Mouse (Mus musculus) heart, embryonic 15.5 days (tissue): ENCODE data around the gene Kctd17. TPM values are rescaled to one million over a fixed set of nuclear protein-coding genes. Genes with fewer than 3 reads are reported as not detected.

Experiments used
- ATAC-seq: fragments of 200-750 bp; cut with Nextera tagmentation; replicated peaks from 2 replicates; pipeline ENCODE4 v1.8.0; 2017; ENCODE audit warnings: low read depth, moderate TSS enrichment; ENCODE audit not compliant: insufficient number of reproducible peaks, insufficient read depth, low FRiP score
- H3K27ac ChIP-seq: fragments of 300-500 bp; sonication (generic); 2 replicates; pipeline ENCODE4 v1.5.1; 2015; ENCODE audit warnings: mild to moderate bottlenecking, inconsistent platforms
- H3K27me3 ChIP-seq: fragments of 300-500 bp; sonication (generic); 2 replicates; pipeline ENCODE4 v1.6.1; 2015; ENCODE audit warnings: inconsistent platforms
- H3K36me3 ChIP-seq: fragments of 300-500 bp; sonication (generic); 2 replicates; pipeline ENCODE4 v1.6.1; 2015; ENCODE audit warnings: mild to moderate bottlenecking, inconsistent platforms
- H3K4me1 ChIP-seq: fragments of 300-500 bp; sonication (generic); replicated peaks from 2 replicates; pipeline ENCODE4 v1.6.1; 2015; ENCODE audit warnings: inconsistent platforms
- H3K4me2 ChIP-seq: fragments of 300-500 bp; sonication (generic); 2 replicates; pipeline ENCODE4 v1.6.1; 2015; ENCODE audit warnings: inconsistent platforms, mild to moderate bottlenecking, moderate library complexity
- H3K4me3 ChIP-seq: fragments of 300-500 bp; sonication (generic); 2 replicates; pipeline ENCODE4 v1.5.1; 2015; ENCODE audit warnings: mild to moderate bottlenecking, inconsistent platforms
- H3K9ac ChIP-seq: fragments of 300-500 bp; sonication (generic); 2 replicates; pipeline ENCODE4 v1.6.1; 2015; ENCODE audit warnings: mild to moderate bottlenecking, inconsistent platforms
- H3K9me3 ChIP-seq: fragments of 300-500 bp; sonication (generic); replicated peaks from 2 replicates; pipeline ENCODE4 v1.6.1; 2016; ENCODE audit warnings: inconsistent platforms
- WGBS: fragments of 180-500 bp; shearing (Covaris S2); methylation state at CpG from one replicate; pipeline ENCODE4 v1.1.7; 2015; ENCODE audit warnings: mixed read lengths; 5-methylcytosine and 5-hydroxymethylcytosine counted together
- polyA plus RNA-seq: library from polyadenylated mRNA; unstranded; fragments of >200 nt; fragmentation: Nextera tagmentation; extraction: Ambion mirVana; gene quantifications from 2 replicates; pipeline ENCODE4 v1.2.1, GENCODE M21; 2015

The Kctd17 gene
- polyA plus RNA-seq, 1 experiment from 2014 or later = 19.1 TPM

DNA sequence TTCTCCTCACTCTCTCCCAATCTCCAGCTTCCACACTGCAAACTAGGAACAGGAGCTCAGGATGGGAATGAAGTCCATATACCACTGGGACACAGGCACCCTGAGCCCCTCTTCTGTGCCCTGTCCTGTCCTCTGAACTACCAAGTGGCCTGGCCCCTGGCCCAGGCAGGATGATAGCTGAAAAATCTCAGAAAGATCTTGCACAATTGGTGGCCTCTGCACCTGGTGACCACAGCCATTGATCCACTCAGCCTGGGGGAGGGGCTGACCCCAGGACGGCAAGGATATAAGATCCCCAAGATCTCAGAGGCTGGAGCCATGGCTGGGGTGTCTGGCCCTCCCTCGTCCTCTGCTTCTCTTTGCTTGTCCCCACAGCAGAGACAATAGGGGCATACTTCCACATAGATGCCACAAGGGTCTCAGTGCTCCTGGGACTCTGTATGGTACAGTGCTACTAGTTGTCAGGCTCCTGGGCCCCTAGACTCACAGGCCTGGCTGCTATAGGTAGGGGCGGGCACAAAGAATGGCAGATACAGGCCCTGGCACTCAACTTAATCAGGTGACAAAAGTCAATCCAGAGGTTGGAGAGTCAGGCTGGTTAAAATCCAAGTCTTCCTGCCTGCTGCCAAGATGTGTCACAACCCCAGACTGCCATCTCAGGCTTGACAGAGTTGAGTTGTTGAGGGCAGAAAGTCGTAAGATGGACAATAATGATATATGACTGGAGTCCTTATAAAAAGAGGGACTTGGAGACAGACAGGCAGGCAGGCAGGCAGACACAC, 42.3 kb downstream of the Kctd17 start:
- no peak for ATAC-seq
- 58% methylated on average over 4 of the region's 4 CpGs for WGBS
- peaks cover 17% of the 10 kb centered on the region for H3K4me1 ChIP-seq
- H3K4me3 ChIP-seq = no peak overlapping the region
- H3K9ac ChIP-seq = no peak overlapping the region
- H3K4me2 ChIP-seq = no peak overlapping the region
- H3K27ac ChIP-seq = no peak overlapping the region
- H3K36me3 ChIP-seq = no peaks in the 10 kb centered on the region
- H3K27me3 ChIP-seq = no peaks in the 10 kb centered on the region; the same call in 1 of the 2 replicates
- no peaks in the 10 kb centered on the region for H3K9me3 ChIP-seq

DNA sequence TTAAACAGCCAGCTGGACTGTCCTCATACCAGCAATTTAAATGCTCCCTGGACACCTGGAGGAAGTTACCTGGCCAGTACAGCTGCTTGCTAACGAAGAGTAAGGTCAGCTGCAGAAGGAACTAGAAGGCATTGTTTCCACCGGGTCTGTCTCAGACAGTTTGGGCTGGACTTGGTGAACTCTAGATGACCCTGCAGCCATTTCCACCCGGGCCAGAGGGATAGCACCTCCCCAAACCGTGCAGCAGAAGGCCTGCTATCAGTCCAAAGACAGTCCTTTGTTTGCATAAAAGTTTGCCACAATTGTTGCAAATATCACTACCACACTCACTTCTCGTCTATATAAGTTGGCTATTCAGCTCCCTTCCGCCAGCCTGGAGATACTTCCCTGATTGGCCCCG, 43.5 kb downstream of the Kctd17 start:
- Histone ChIP-seq H3K4me2 (no peak overlapping the region), H3K4me3 (no peak overlapping the region), H3K4me1 (peaks cover 17% of the 10 kb centered on the region), H3K36me3 (no peaks in the 10 kb centered on the region), H3K27me3 (no peaks in the 10 kb centered on the region; the same call in 1 of the 2 replicates), H3K9me3 (no peaks in the 10 kb centered on the region), H3K9ac (no peak overlapping the region), H3K27ac (no peak overlapping the region)
- ATAC-seq = peak; percentile 57
- WGBS = 31% methylated on average over 7 of the region's 7 CpGs

DNA sequence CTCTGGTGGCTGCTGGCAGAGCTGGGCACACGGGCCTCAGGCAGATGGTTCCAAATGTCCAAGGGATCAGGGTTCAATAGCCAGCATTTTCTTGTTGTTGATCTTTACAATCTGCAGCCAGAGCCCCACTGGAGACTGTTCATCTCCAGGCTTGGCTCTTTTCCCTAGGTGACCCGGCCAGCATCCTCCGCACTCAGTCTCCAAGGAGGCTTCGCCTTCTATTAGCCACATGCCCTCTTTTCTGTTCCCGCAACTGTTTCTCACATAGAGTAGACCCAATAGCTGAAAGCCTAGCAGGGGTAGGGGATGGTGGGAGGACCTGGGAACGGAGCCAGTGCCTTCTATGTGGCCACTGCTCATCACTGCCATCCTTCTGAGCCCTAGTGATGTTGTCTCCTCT, 45.1 kb downstream of the Kctd17 start:
- Histone ChIP-seq H3K4me2 (no peak overlapping the region), H3K9me3 (no peaks in the 10 kb centered on the region), H3K4me3 (no peak overlapping the region), H3K27me3 (no peaks in the 10 kb centered on the region), H3K27ac (no peak overlapping the region), H3K4me1 (peaks cover 17% of the 10 kb centered on the region), H3K9ac (no peak overlapping the region), H3K36me3 (no peaks in the 10 kb centered on the region)
- ATAC-seq = no peak
- WGBS = 80% methylated on average over 6 of the region's 6 CpGs

DNA sequence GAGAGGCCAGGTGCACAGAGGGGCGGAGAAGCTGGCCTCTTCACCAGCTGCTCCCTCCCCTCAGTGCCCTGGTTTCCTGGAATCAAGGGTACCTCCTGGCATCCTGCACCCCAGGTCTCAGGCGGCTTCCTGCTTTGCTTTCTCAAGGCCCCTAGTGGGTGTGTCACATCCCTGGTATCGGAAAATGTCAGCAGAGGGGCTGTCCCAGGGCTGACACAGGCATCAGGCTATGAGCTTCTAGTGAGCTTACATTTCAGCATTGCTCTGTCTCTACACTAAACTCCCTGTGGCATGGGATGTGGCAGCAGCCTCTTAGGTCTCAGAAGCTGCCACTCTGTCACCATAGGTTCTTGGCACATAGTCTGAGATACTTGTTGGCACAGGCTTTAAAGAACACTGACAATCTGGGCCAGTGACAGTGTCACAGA, 47.3 kb downstream of the Kctd17 start:
- no peak for ATAC-seq
- H3K27me3 ChIP-seq = no peaks in the 10 kb centered on the region
- WGBS = 48% methylated on average over 3 of the region's 3 CpGs

DNA sequence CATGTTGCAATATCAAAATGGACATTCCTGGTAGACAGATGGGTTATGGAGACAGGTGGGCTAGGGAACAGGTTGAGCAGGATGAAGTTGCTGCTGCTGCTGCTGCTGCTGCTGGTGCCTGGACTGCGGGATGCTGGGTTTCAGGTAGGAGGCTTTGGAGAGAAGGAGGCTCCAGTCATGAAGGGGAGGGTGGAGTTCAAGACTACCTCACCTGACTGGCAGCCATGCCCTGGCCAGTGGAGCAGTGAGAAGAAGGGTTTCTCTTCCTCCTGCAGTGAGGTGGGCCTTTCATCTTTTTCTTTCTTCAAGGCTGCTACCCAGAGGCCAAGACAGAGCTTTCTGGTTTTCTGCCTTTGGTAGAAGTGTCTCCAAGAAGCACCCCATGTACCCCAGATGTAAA, 48.5 kb downstream of the Kctd17 start:
- ATAC-seq = no peak
- Histone ChIP-seq H3K4me2 (no peak overlapping the region), H3K27me3 (no peaks in the 10 kb centered on the region), H3K27ac (no peak overlapping the region), H3K36me3 (no peaks in the 10 kb centered on the region), H3K9me3 (no peaks in the 10 kb centered on the region), H3K9ac (no peak overlapping the region), H3K4me1 (peaks cover 14% of the 10 kb centered on the region), H3K4me3 (no peak overlapping the region)
- WGBS = 83% methylated on average over 1 of the region's 1 CpGs

More for the DNA sequence above, 47.3 kb downstream of the Kctd17 start:
- no peaks in the 10 kb centered on the region for H3K9me3 ChIP-seq
- H3K4me3 ChIP-seq = no peak overlapping the region
- H3K4me1 ChIP-seq = peaks cover 15% of the 10 kb centered on the region
- H3K9ac ChIP-seq = no peak overlapping the region
- no peaks in the 10 kb centered on the region for H3K36me3 ChIP-seq
- H3K4me2 ChIP-seq = no peak overlapping the region
- H3K27ac ChIP-seq = no peak overlapping the region

DNA sequence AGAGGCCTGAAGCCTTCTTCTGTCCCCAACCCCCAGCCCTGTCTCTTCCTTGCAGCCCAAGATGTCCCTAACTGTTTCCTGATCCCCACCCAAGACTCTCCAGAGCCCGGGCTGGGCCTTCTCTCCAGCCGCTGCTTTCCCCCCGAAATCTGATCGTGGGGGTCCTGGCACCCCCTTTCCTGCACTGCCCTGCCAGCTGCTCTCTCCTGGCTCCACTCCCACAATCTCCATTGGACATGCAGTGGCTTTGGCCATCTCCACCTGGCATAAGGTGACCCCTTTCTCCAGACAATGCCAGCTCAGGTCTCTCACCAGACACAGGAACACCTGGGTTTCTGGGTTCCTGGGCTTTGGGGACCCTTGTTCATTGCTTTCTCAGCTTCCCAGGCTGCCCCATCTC, 49.7 kb downstream of the Kctd17 start:
- Histone ChIP-seq H3K4me1 (peaks cover 12% of the 10 kb centered on the region; the same call in 1 of the 2 replicates), H3K9me3 (no peaks in the 10 kb centered on the region), H3K36me3 (no peaks in the 10 kb centered on the region), H3K27ac (no peak overlapping the region), H3K4me3 (no peak overlapping the region), H3K27me3 (no peaks in the 10 kb centered on the region), H3K9ac (no peak overlapping the region), H3K4me2 (no peak overlapping the region)
- 82% methylated on average over 4 of the region's 4 CpGs for WGBS
- ATAC-seq = no peak

DNA sequence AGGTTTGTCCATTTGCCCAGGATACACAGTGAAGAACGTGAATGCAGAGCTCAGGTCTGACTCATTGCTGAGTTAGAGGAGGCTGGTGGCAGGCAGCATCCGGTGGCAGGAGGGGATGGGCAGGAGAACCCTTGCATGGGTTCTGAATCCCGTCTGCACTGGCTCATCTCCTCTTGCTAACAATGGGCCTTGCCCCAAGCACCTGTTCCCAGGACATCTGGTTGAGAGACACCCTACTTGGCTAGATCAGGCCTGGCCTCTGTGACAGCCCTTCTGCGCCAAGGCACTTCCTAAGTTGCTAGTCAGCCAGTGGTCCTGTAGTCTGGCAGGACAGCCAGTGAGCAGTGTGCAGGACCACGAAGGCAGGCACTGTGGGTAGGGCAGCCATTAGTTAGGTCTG, 51.1 kb downstream of the Kctd17 start:
- H3K36me3 ChIP-seq = no peaks in the 10 kb centered on the region
- no peak overlapping the region for H3K4me3 ChIP-seq
- H3K9ac ChIP-seq = no peak overlapping the region
- H3K27ac ChIP-seq = no peak overlapping the region
- no peak for ATAC-seq
- H3K27me3 ChIP-seq = no peaks in the 10 kb centered on the region
- no peaks in the 10 kb centered on the region for H3K9me3 ChIP-seq
- peaks cover 12% of the 10 kb centered on the region; the same call in 1 of the 2 replicates for H3K4me1 ChIP-seq
- WGBS = 66% methylated on average over 5 of the region's 5 CpGs
- no peak overlapping the region for H3K4me2 ChIP-seq

DNA sequence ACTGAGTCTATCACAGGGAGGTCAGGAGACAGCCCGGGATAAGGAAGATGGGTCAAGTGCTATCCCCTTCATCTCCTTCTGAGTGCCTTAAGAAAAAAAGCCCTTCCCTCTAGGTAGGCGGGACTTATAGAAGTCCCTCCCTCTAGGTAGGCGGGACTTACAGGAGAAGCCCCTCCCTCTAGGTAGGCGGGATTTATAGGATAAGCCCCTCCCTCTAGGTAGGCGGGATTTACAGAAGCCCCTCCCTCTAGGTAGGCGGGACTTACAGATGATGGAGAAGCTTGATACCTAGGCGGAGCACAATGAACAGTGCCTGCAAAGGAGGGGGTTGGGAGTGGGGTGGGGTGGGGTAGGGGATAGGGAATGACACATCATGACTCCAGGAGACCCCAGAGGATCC, 51.7 kb downstream of the Kctd17 start:
- 78% methylated on average over 7 of the region's 7 CpGs for WGBS
- H3K36me3 ChIP-seq = no peaks in the 10 kb centered on the region
- no peak for ATAC-seq
- peaks cover 12% of the 10 kb centered on the region; the same call in 1 of the 2 replicates for H3K4me1 ChIP-seq
- no peak overlapping the region for H3K27ac ChIP-seq
- no peak overlapping the region for H3K4me2 ChIP-seq
- H3K9ac ChIP-seq = no peak overlapping the region
- H3K27me3 ChIP-seq = peaks cover 1% of the 10 kb centered on the region; the same call in 1 of the 2 replicates
- H3K9me3 ChIP-seq = no peaks in the 10 kb centered on the region
- H3K4me3 ChIP-seq = no peak overlapping the region

DNA sequence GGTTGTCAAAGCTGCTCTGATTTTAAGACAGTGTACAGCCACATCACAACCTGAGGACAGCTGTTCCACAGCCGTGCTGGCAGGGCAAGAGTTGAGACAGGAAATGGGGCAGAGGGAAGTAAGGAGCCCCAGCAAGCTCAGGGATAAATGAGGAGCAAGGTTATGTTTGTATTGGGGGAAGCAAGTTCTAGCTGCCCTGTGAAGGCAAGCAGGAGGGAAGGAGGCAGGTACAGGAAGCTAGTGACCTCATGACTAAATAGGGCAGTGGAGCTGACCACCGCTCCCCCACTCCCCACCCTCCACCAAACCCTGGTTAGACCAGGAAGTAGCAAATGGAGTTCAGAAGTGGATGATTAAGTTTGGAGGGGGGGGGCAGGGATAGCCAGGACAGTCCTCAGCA, 52.6 kb downstream of the Kctd17 start:
- WGBS = 35% methylated on average over 2 of the region's 2 CpGs
- ATAC-seq = no peak
- peaks cover 9% of the 10 kb centered on the region; the same call in 1 of the 2 replicates for H3K4me1 ChIP-seq
- no peaks in the 10 kb centered on the region for H3K36me3 ChIP-seq
- no peak overlapping the region for H3K9ac ChIP-seq
- H3K9me3 ChIP-seq = no peaks in the 10 kb centered on the region
- no peak overlapping the region for H3K27ac ChIP-seq
- no peak overlapping the region for H3K4me2 ChIP-seq
- no peak overlapping the region for H3K4me3 ChIP-seq
- peaks cover 8% of the 10 kb centered on the region; the same call in 1 of the 2 replicates for H3K27me3 ChIP-seq

DNA sequence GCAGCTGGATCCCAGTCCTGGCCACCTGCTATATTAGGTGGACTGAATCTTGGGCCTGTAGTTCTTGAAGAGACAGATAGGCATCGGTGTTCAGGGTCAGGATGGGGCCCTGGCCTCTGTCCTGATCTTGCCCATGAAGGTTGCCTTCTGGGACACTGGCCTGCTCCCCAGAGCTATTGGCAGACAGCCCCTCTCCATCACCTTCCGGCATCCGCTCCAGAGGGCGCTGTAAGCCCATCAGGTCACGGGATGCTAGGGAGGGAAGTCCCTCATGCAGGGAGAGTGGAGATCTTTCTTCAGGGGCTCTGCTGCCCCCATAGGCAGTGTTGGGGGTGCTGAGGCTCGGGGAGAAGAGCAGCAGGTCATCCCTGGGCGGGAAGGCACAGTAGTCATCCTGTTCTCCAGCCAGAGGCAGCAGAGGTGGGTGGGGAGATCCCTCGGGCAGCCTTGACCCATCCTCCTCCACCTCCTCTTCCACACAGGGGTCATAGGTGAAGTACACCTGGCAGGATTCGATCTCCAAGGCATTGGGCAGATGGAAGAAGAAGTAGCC, 53.2 kb downstream of the Kctd17 start:
- H3K9ac ChIP-seq = no peak overlapping the region
- no peaks in the 10 kb centered on the region for H3K9me3 ChIP-seq
- ATAC-seq = no peak
- H3K27me3 ChIP-seq = peaks cover 14% of the 10 kb centered on the region
- peaks cover 9% of the 10 kb centered on the region; the same call in 1 of the 2 replicates for H3K4me1 ChIP-seq
- no peak overlapping the region for H3K27ac ChIP-seq
- WGBS = 51% methylated on average over 8 of the region's 9 CpGs
- no peak overlapping the region for H3K4me2 ChIP-seq
- no peak overlapping the region for H3K4me3 ChIP-seq
- no peaks in the 10 kb centered on the region for H3K36me3 ChIP-seq

DNA sequence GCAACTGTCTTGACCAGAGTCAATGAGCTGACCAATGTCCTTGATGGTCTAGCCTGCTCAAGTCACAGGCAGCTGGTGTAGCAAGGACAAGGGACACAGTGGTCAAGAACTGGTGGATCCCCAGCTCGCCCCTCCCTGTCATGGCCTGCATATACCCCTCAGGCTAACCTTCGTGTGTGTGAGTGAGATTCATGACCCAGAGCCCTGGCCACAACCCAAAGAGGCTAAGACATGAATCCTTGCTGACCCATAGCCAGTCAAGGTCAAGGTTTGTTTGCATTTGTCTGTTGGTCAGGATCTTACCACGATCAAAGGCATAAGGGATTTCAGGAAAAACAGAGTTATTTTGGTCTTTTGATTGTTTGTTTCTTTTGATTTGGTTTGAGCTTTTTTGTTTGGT, 54.2 kb downstream of the Kctd17 start:
- WGBS = 70% methylated on average over 3 of the region's 3 CpGs
- no peak overlapping the region for H3K27ac ChIP-seq
- H3K4me3 ChIP-seq = no peak overlapping the region
- no peak overlapping the region for H3K4me2 ChIP-seq
- no peak for ATAC-seq
- no peaks in the 10 kb centered on the region for H3K36me3 ChIP-seq
- H3K9ac ChIP-seq = no peak overlapping the region
- H3K27me3 ChIP-seq = peaks cover 18% of the 10 kb centered on the region
- H3K9me3 ChIP-seq = no peaks in the 10 kb centered on the region
- peaks cover 9% of the 10 kb centered on the region; the same call in 1 of the 2 replicates for H3K4me1 ChIP-seq

DNA sequence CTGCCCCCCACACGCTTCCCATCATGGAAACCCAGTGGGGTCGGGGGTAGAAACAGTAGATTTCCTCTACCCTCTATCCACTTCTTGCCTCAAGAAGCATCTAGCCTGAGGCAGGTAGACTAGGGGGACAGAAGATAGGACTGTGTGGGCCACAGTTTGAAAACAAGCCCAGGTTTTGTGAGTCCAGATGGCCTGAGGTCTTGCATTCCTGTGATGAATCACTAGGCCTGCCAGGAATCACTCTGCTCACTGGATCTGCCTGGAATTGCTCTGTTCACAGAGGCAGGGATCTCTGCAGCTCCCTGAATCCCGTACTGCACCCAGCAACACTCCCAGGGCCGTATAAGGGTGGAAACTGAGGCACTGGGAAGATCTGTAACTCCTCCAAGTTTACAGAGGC, 54.9 kb downstream of the Kctd17 start:
- Histone ChIP-seq H3K4me1 (peaks cover 9% of the 10 kb centered on the region; the same call in 1 of the 2 replicates), H3K9me3 (no peaks in the 10 kb centered on the region), H3K27me3 (peaks cover 18% of the 10 kb centered on the region), H3K36me3 (no peaks in the 10 kb centered on the region), H3K4me3 (no peak overlapping the region), H3K27ac (no peak overlapping the region), H3K4me2 (no peak overlapping the region), H3K9ac (no peak overlapping the region)
- ATAC-seq = no peak
- WGBS = 84% methylated on average over 4 of the region's 4 CpGs
